Mouse (Mus musculus): ENCODE measurements around the gene Rpl32. TPM values are rescaled to one million over a fixed set of nuclear protein-coding genes. Genes with fewer than 3 reads are reported as not detected.

The Rpl32 gene
- polyA plus RNA-seq, 1 experiment = 5,589 TPM

GRCm38 (mm10) chr6:115853091-115853813, 44.7 kb upstream of the Rpl32 start, which contains the start of the genes Mbd4 and Ift122:
Mbd4 (minus strand) TSS chr6:115853371.
Ift122 (plus strand) TSS chr6:115853470.
- TF ChIP-seq CEBPB (IDR thresholded peaks at IDR 0.05; ENCODE audit: low read depth) (no peak), CTCF (IDR thresholded peaks at IDR 0.05; ENCODE audit: control insufficient read depth, insufficient read depth, insufficient read length) (no peak), MYOD1 (IDR thresholded peaks at IDR 0.05; ENCODE audit: control insufficient read depth, insufficient read length, low read depth) (no peak), MYOG (IDR thresholded peaks at IDR 0.05; ENCODE audit: control insufficient read depth, extremely low read depth, insufficient read length) (no peak), USF1 (IDR thresholded peaks at IDR 0.05; ENCODE audit: low read depth) (no peak), MAX (IDR thresholded peaks at IDR 0.05) (no peak), FOSL1 (IDR thresholded peaks at IDR 0.05; ENCODE audit: insufficient read depth, low read length, poor library complexity, severe bottlenecking) (no peak)
- H3K36me3 ChIP-seq (ENCODE audit: control insufficient read depth, insufficient read depth) = peaks cover 8% of the 10 kb centered on the region
- H3K79me3 ChIP-seq (ENCODE audit: low read depth) = no peaks in the 10 kb centered on the region
- H3K79me2 ChIP-seq (ENCODE audit: control insufficient read depth, insufficient read depth) = peaks cover 12% of the 10 kb centered on the region
- peak within 1 kb of the TSS; percentile 63 for H3K4me3 ChIP-seq (ENCODE audit: insufficient read depth, poor library complexity, severe bottlenecking)
- peak within 1 kb of the TSS; percentile 90 for H3ac ChIP-seq (ENCODE audit: control insufficient read depth, insufficient read length, low read depth)
- H3K27me3 ChIP-seq (ENCODE audit: control insufficient read depth, insufficient read depth, insufficient read length) = no peaks in the 10 kb centered on the region

- H3K79me2 ChIP-seq (ENCODE audit: control insufficient read depth, insufficient read depth) = peaks cover 12% of the 10 kb centered on the region
- TF ChIP-seq FOSL1 (IDR thresholded peaks at IDR 0.05; ENCODE audit: insufficient read depth, low read length, poor library complexity, severe bottlenecking) = no peak
- TF ChIP-seq MAX (IDR thresholded peaks at IDR 0.05) = no peak
- TF ChIP-seq CTCF (IDR thresholded peaks at IDR 0.05; ENCODE audit: control insufficient read depth, insufficient read depth, insufficient read length) = no peak
- no peak for TF ChIP-seq CEBPB (IDR thresholded peaks at IDR 0.05; ENCODE audit: low read depth)
- no peak for TF ChIP-seq MYOG (IDR thresholded peaks at IDR 0.05; ENCODE audit: control insufficient read depth, extremely low read depth, insufficient read length)
- TF ChIP-seq USF1 (IDR thresholded peaks at IDR 0.05; ENCODE audit: low read depth) = no peak
- H3K79me3 ChIP-seq (ENCODE audit: low read depth) = no peaks in the 10 kb centered on the region
- peak overlapping the region; percentile 61 for H3ac ChIP-seq (ENCODE audit: control insufficient read depth, insufficient read length, low read depth)
- H3K27me3 ChIP-seq (ENCODE audit: control insufficient read depth, insufficient read depth, insufficient read length) = no peaks in the 10 kb centered on the region
- H3K36me3 ChIP-seq (ENCODE audit: control insufficient read depth, insufficient read depth) = peaks cover 10% of the 10 kb centered on the region
- H3K4me3 ChIP-seq (ENCODE audit: insufficient read depth, poor library complexity, severe bottlenecking) = peak overlapping the region; percentile 49
These were observed 44.0 kb upstream of the Rpl32 start for GRCm38 (mm10) chr6:115852446-115853090.

- Histone ChIP-seq H3K36me3 (ENCODE audit: control insufficient read depth, insufficient read depth) (peaks cover 26% of the 10 kb centered on the region), H3K79me3 (ENCODE audit: low read depth) (no peaks in the 10 kb centered on the region), H3K4me3 (ENCODE audit: insufficient read depth, poor library complexity, severe bottlenecking) (no peak overlapping the region), H3K79me2 (ENCODE audit: control insufficient read depth, insufficient read depth) (peaks cover 12% of the 10 kb centered on the region), H3K27me3 (ENCODE audit: control insufficient read depth, insufficient read depth, insufficient read length) (no peaks in the 10 kb centered on the region), H3ac (ENCODE audit: control insufficient read depth, insufficient read length, low read depth) (no peak overlapping the region)
- no peak for TF ChIP-seq USF1 (IDR thresholded peaks at IDR 0.05; ENCODE audit: low read depth)
- no peak for TF ChIP-seq CTCF (IDR thresholded peaks at IDR 0.05; ENCODE audit: control insufficient read depth, insufficient read depth, insufficient read length)
- no peak for TF ChIP-seq FOSL1 (IDR thresholded peaks at IDR 0.05; ENCODE audit: insufficient read depth, low read length, poor library complexity, severe bottlenecking)
- TF ChIP-seq CEBPB (IDR thresholded peaks at IDR 0.05; ENCODE audit: low read depth) = no peak
- no peak for TF ChIP-seq MYOD1 (IDR thresholded peaks at IDR 0.05; ENCODE audit: control insufficient read depth, insufficient read length, low read depth)
- TF ChIP-seq MYOG (IDR thresholded peaks at IDR 0.05; ENCODE audit: control insufficient read depth, extremely low read depth, insufficient read length) = no peak
- TF ChIP-seq MAX (IDR thresholded peaks at IDR 0.05) = no peak
These were observed 40.2 kb upstream of the Rpl32 start for GRCm38 (mm10) chr6:115848598-115849304.

- Histone ChIP-seq H3K4me3 (ENCODE audit: insufficient read depth, poor library complexity, severe bottlenecking) (no peak overlapping the region), H3K79me2 (ENCODE audit: control insufficient read depth, insufficient read depth) (peaks cover 6% of the 10 kb centered on the region), H3ac (ENCODE audit: control insufficient read depth, insufficient read length, low read depth) (no peak overlapping the region), H3K36me3 (ENCODE audit: control insufficient read depth, insufficient read depth) (peaks cover 26% of the 10 kb centered on the region), H3K79me3 (ENCODE audit: low read depth) (no peaks in the 10 kb centered on the region), H3K27me3 (ENCODE audit: control insufficient read depth, insufficient read depth, insufficient read length) (no peaks in the 10 kb centered on the region)
- TF ChIP-seq CEBPB (IDR thresholded peaks at IDR 0.05; ENCODE audit: low read depth) (no peak), MYOG (IDR thresholded peaks at IDR 0.05; ENCODE audit: control insufficient read depth, extremely low read depth, insufficient read length) (no peak), USF1 (IDR thresholded peaks at IDR 0.05; ENCODE audit: low read depth) (no peak), FOSL1 (IDR thresholded peaks at IDR 0.05; ENCODE audit: insufficient read depth, low read length, poor library complexity, severe bottlenecking) (no peak), CTCF (IDR thresholded peaks at IDR 0.05; ENCODE audit: control insufficient read depth, insufficient read depth, insufficient read length) (no peak), MYOD1 (IDR thresholded peaks at IDR 0.05; ENCODE audit: control insufficient read depth, insufficient read length, low read depth) (no peak), MAX (IDR thresholded peaks at IDR 0.05) (no peak)
These were observed 38.3 kb upstream of the Rpl32 start for GRCm38 (mm10) chr6:115846640-115847411.

GRCm38 (mm10) chr6:115845006-115845405, 36.5 kb upstream of the Rpl32 start:
- Histone ChIP-seq H3ac (ENCODE audit: control insufficient read depth, insufficient read length, low read depth) (no peak overlapping the region), H3K36me3 (ENCODE audit: control insufficient read depth, insufficient read depth) (peaks cover 26% of the 10 kb centered on the region), H3K27me3 (ENCODE audit: control insufficient read depth, insufficient read depth, insufficient read length) (no peaks in the 10 kb centered on the region), H3K79me3 (ENCODE audit: low read depth) (no peaks in the 10 kb centered on the region), H3K4me3 (ENCODE audit: insufficient read depth, poor library complexity, severe bottlenecking) (no peak overlapping the region), H3K79me2 (ENCODE audit: control insufficient read depth, insufficient read depth) (no peaks in the 10 kb centered on the region)
- TF ChIP-seq MYOD1 (IDR thresholded peaks at IDR 0.05; ENCODE audit: control insufficient read depth, insufficient read length, low read depth) = no peak
- no peak for TF ChIP-seq MYOG (IDR thresholded peaks at IDR 0.05; ENCODE audit: control insufficient read depth, extremely low read depth, insufficient read length)
- TF ChIP-seq FOSL1 (IDR thresholded peaks at IDR 0.05; ENCODE audit: insufficient read depth, low read length, poor library complexity, severe bottlenecking) = no peak
- TF ChIP-seq MAX (IDR thresholded peaks at IDR 0.05) = no peak
- TF ChIP-seq CTCF (IDR thresholded peaks at IDR 0.05; ENCODE audit: control insufficient read depth, insufficient read depth, insufficient read length) = no peak
- no peak for TF ChIP-seq USF1 (IDR thresholded peaks at IDR 0.05; ENCODE audit: low read depth)
- no peak for TF ChIP-seq CEBPB (IDR thresholded peaks at IDR 0.05; ENCODE audit: low read depth)
